Mouse (Mus musculus): ENCODE measurements around the gene Cbfb. TPM values are rescaled to one million over a fixed set of nuclear protein-coding genes. Genes with fewer than 3 reads are reported as not detected.
"Not testable (repeated sequence)": the region's sequence is repeated elsewhere in the genome, so short reads cannot be mapped to it uniquely, and the experiment has no call there.

The Cbfb gene
- polyA plus RNA-seq, 1 experiment from 2014 or later = 51.8 TPM

GRCm38 (mm10) chr8:105206766-105207275 lies 36.3 kb downstream of the Cbfb start:
- H3K4me1 ChIP-seq = peaks cover 6% of the 10 kb centered on the region; the same call in 1 of the 2 replicates
- no peaks in the 10 kb centered on the region for H3K27me3 ChIP-seq (ENCODE audit: poor library complexity, severe bottlenecking)
- H3K4me3 ChIP-seq = no peak overlapping the region
- peaks cover 2% of the 10 kb centered on the region; the same call in 1 of the 2 replicates for H3K9me3 ChIP-seq
- no peak for DNase-seq (ENCODE audit: extremely low spot score, low spot score)
- no peak overlapping the region for H3K27ac ChIP-seq
- peaks cover 92% of the 10 kb centered on the region for H3K36me3 ChIP-seq (replicated peaks)
- WGBS = 92% methylated on average over 7 of the region's 7 CpGs

GRCm38 (mm10) chr8:105207675-105208273 lies 37.3 kb downstream of the Cbfb start:
- Histone ChIP-seq H3K4me3 (no peak overlapping the region), H3K9me3 (peaks cover 4% of the 10 kb centered on the region; the same call in 1 of the 2 replicates), H3K27me3 (ENCODE audit: poor library complexity, severe bottlenecking) (no peaks in the 10 kb centered on the region), H3K36me3 (replicated peaks) (peaks cover 86% of the 10 kb centered on the region), H3K4me1 (peaks cover 6% of the 10 kb centered on the region; the same call in 1 of the 2 replicates), H3K27ac (no peak overlapping the region)
- WGBS = 86% methylated on average over 2 of the region's 2 CpGs
- DNase-seq (ENCODE audit: extremely low spot score, low spot score) = no peak

- Histone ChIP-seq H3K9me3 (peaks cover 4% of the 10 kb centered on the region; the same call in 1 of the 2 replicates), H3K27me3 (ENCODE audit: poor library complexity, severe bottlenecking) (no peaks in the 10 kb centered on the region), H3K4me1 (peaks cover 6% of the 10 kb centered on the region; the same call in 1 of the 2 replicates), H3K4me3 (no peak overlapping the region), H3K36me3 (replicated peaks) (peaks cover 83% of the 10 kb centered on the region), H3K27ac (no peak overlapping the region)
- WGBS = 55% methylated on average over 1 of the region's 1 CpGs
- DNase-seq (ENCODE audit: extremely low spot score, low spot score) = no peak
Measured at GRCm38 (mm10) chr8:105209153-105210110, 39.0 kb downstream of the Cbfb start.

GRCm38 (mm10) chr8:105214104-105214503 lies 43.6 kb downstream of the Cbfb start:
- Histone ChIP-seq H3K36me3 (replicated peaks) (peaks cover 83% of the 10 kb centered on the region), H3K27me3 (ENCODE audit: poor library complexity, severe bottlenecking) (no peaks in the 10 kb centered on the region), H3K27ac (no peak overlapping the region), H3K9me3 (peaks cover 4% of the 10 kb centered on the region; the same call in 1 of the 2 replicates), H3K4me1 (peaks cover 3% of the 10 kb centered on the region; the same call in 1 of the 2 replicates), H3K4me3 (no peak overlapping the region)
- 93% methylated on average over 5 of the region's 5 CpGs for WGBS
- DNase-seq (ENCODE audit: extremely low spot score, low spot score) = no peak

GRCm38 (mm10) chr8:105217926-105218522 lies 47.5 kb downstream of the Cbfb start:
- no peaks in the 10 kb centered on the region for H3K27me3 ChIP-seq (ENCODE audit: poor library complexity, severe bottlenecking)
- H3K27ac ChIP-seq = no peak overlapping the region
- H3K9me3 ChIP-seq = no peaks in the 10 kb centered on the region
- H3K36me3 ChIP-seq (replicated peaks) = peaks cover 51% of the 10 kb centered on the region
- no peak for DNase-seq (ENCODE audit: extremely low spot score, low spot score)
- H3K4me1 ChIP-seq = no peaks in the 10 kb centered on the region
- WGBS = 81% methylated on average over 5 of the region's 5 CpGs
- H3K4me3 ChIP-seq = no peak overlapping the region

GRCm38 (mm10) chr8:105223850-105224249 lies 53.4 kb downstream of the Cbfb start:
- no peaks in the 10 kb centered on the region for H3K9me3 ChIP-seq
- H3K36me3 ChIP-seq (replicated peaks) = no peaks in the 10 kb centered on the region
- peak overlapping the region; percentile 96; the same call in 1 of the 2 replicates for H3K4me3 ChIP-seq
- no peak overlapping the region for H3K27ac ChIP-seq
- WGBS = 88% methylated on average over 7 of the region's 7 CpGs
- peaks cover 22% of the 10 kb centered on the region for H3K4me1 ChIP-seq
- DNase-seq (ENCODE audit: extremely low spot score, low spot score) = no peak
- H3K27me3 ChIP-seq (ENCODE audit: poor library complexity, severe bottlenecking) = no peaks in the 10 kb centered on the region

GRCm38 (mm10) chr8:105224413-105225271 lies 54.2 kb downstream of the Cbfb start, which contains the start of gene D230025D16Rik:
Gene D230025D16Rik, plus strand, starts transcription at chr8:105225145.
- H3K4me1 ChIP-seq = peaks cover 22% of the 10 kb centered on the region
- no peaks in the 10 kb centered on the region for H3K9me3 ChIP-seq
- H3K27ac ChIP-seq = peak within 1 kb of the TSS; percentile 90
- H3K4me3 ChIP-seq = peak within 1 kb of the TSS; percentile 96
- WGBS = 5% methylated on average over 34 of the region's 34 CpGs
- H3K36me3 ChIP-seq (replicated peaks) = no peaks in the 10 kb centered on the region
- DNase-seq (ENCODE audit: extremely low spot score, low spot score) = peak; percentile 98
- H3K27me3 ChIP-seq (ENCODE audit: poor library complexity, severe bottlenecking) = no peaks in the 10 kb centered on the region

- WGBS = 0% methylated on average over 27 of the region's 27 CpGs
- DNase-seq (ENCODE audit: extremely low spot score, low spot score) = no peak
- peak overlapping the region; percentile 90 for H3K27ac ChIP-seq
Measured at GRCm38 (mm10) chr8:105225272-105225593, 54.8 kb downstream of the Cbfb start.

GRCm38 (mm10) chr8:105225917-105226316 lies 55.4 kb downstream of the Cbfb start:
- Histone ChIP-seq H3K36me3 (replicated peaks) (no peaks in the 10 kb centered on the region), H3K9me3 (no peaks in the 10 kb centered on the region), H3K4me3 (peak overlapping the region; percentile 96), H3K4me1 (peaks cover 22% of the 10 kb centered on the region), H3K27me3 (ENCODE audit: poor library complexity, severe bottlenecking) (no peaks in the 10 kb centered on the region), H3K27ac (no peak overlapping the region)
- DNase-seq (ENCODE audit: extremely low spot score, low spot score) = no peak
- WGBS = 41% methylated on average over 6 of the region's 6 CpGs

More at GRCm38 (mm10) chr8:105225272-105225593, 54.8 kb downstream of the Cbfb start:
- peak overlapping the region; percentile 96 for H3K4me3 ChIP-seq
- peaks cover 22% of the 10 kb centered on the region for H3K4me1 ChIP-seq
- H3K36me3 ChIP-seq (replicated peaks) = no peaks in the 10 kb centered on the region
- H3K27me3 ChIP-seq (ENCODE audit: poor library complexity, severe bottlenecking) = no peaks in the 10 kb centered on the region
- no peaks in the 10 kb centered on the region for H3K9me3 ChIP-seq

- Histone ChIP-seq H3K4me1 (no peaks in the 10 kb centered on the region), H3K36me3 (replicated peaks) (peaks cover 26% of the 10 kb centered on the region), H3K27me3 (ENCODE audit: poor library complexity, severe bottlenecking) (no peaks in the 10 kb centered on the region), H3K27ac (no peak overlapping the region), H3K4me3 (no peak overlapping the region), H3K9me3 (no peaks in the 10 kb centered on the region)
- 90% methylated on average over 12 of the region's 12 CpGs for WGBS
- DNase-seq (ENCODE audit: extremely low spot score, low spot score) = no peak
Measured at GRCm38 (mm10) chr8:105231503-105232320, 61.2 kb downstream of the Cbfb start.

GRCm38 (mm10) chr8:105232321-105232693 lies 61.8 kb downstream of the Cbfb start:
- DNase-seq (ENCODE audit: extremely low spot score, low spot score); H3K9me3 ChIP-seq; H3K4me3 ChIP-seq; H3K4me1 ChIP-seq; H3K27me3 ChIP-seq (ENCODE audit: poor library complexity, severe bottlenecking); H3K27ac ChIP-seq: not testable (repeated sequence)
- H3K36me3 ChIP-seq (replicated peaks) = peaks cover 29% of the 10 kb centered on the region
- 94% methylated on average over 4 of the region's 4 CpGs for WGBS

Measured in forebrain, embryonic 10.5 days (tissue).